Mouse (Mus musculus): ENCODE measurements at regions not wholly inside any gene's neighbourhood (a gene's known extent, or its start where the extent isn't known, plus 50 kb on each side); places are given as distances from the start of the nearest gene placed in this dataset.
A peak's percentile ranks its signal among the peaks of the same experiment; 100 is the strongest.

- DNase-seq, result peak; percentile 92
Measured at GRCm38 (mm10) chr14:76819690-76820089, 216.9 kb upstream of the Ccdc122 start.

- DNase-seq, result peak; percentile 71
Measured at GRCm38 (mm10) chr14:76818256-76819010, 218.1 kb upstream of the Ccdc122 start.

GRCm38 (mm10) chr14:76817189-76817772, 219.3 kb upstream of the Ccdc122 start:
- DNase-seq, result no peak

GRCm38 (mm10) chr14:76816666-76817065, 219.9 kb upstream of the Ccdc122 start:
- no peak for DNase-seq

GRCm38 (mm10) chr14:76812155-76812875, 224.3 kb upstream of the Ccdc122 start:
- DNase-seq, result no peak

- DNase-seq, result no peak
Measured at GRCm38 (mm10) chr14:76810697-76811589, 225.6 kb upstream of the Ccdc122 start.

- DNase-seq, result no peak
Measured at GRCm38 (mm10) chr14:76810041-76810440, 226.5 kb upstream of the Ccdc122 start.

GRCm38 (mm10) chr14:76809411-76809810, 227.2 kb upstream of the Ccdc122 start:
- DNase-seq, result no peak

GRCm38 (mm10) chr14:76805151-76805785, 231.3 kb upstream of the Ccdc122 start:
- no peak for DNase-seq

- peak; percentile 35 for DNase-seq
Measured at GRCm38 (mm10) chr14:76804447-76805150, 232.0 kb upstream of the Ccdc122 start.

- DNase-seq, result no peak
Measured at GRCm38 (mm10) chr14:76800181-76800580, 236.4 kb upstream of the Ccdc122 start.

- no peak for DNase-seq
Measured at GRCm38 (mm10) chr14:76799741-76800140, 236.8 kb upstream of the Ccdc122 start.

- DNase-seq, result no peak
Measured at GRCm38 (mm10) chr14:76798925-76799428, 237.6 kb upstream of the Ccdc122 start.

GRCm38 (mm10) chr14:76798488-76798887, 238.1 kb upstream of the Ccdc122 start:
- no peak for DNase-seq

- DNase-seq, result no peak
Measured at GRCm38 (mm10) chr14:76797518-76797917, 239.1 kb upstream of the Ccdc122 start.

- DNase-seq, result no peak
Measured at GRCm38 (mm10) chr14:76791811-76792571, 235.3 kb upstream of the Serp2 start.

- DNase-seq, result no peak
Measured at GRCm38 (mm10) chr14:76789376-76789775, 232.7 kb upstream of the Serp2 start.

- peak; percentile 37 for DNase-seq
Measured at GRCm38 (mm10) chr14:76787601-76788000, 230.9 kb upstream of the Serp2 start.

- DNase-seq, result no peak
Measured at GRCm38 (mm10) chr14:76786214-76786613, 229.5 kb upstream of the Serp2 start.

GRCm38 (mm10) chr14:76781524-76781880, 224.8 kb upstream of the Serp2 start:
- DNase-seq, result no peak

Data from lung, postnatal 14 days (tissue).